Mouse (Mus musculus) cerebellum, adult (tissue): ENCODE results near the gene Gfy.
A peak's percentile ranks its signal among the peaks of the same experiment; 100 is the strongest.

ENCODE experiments used
- ATAC-seq: cut with Nextera tagmentation; 2 replicates; pipeline ENCODE4 v1.9.2; 2017; ENCODE audit warnings: mild to moderate bottlenecking, moderate library complexity, mixed read lengths; ENCODE audit not compliant: insufficient number of reproducible peaks, low FRiP score, low TSS enrichment

Gene Gfy

DNA sequence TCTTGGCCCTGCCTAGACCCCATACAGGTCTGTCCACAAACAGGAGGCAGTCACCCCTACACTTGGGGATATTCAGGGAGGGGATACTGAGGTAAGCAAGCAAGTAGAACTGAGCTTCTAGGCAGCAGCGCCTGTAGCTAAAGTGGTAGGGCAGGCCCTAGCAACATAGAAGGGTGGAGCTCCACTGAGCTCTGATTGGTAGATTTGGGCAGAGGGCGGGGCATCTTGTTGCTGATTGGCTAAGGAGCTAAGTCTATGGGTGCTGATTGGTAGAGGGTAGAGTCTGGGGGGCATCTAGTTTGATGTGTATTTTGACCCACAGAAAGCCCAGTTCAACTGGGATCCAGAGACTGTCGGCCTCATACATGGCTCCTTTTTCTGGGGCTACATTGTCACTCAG, 9.9 kb downstream of the Gfy start:
- ATAC-seq = peak; percentile 40

DNA sequence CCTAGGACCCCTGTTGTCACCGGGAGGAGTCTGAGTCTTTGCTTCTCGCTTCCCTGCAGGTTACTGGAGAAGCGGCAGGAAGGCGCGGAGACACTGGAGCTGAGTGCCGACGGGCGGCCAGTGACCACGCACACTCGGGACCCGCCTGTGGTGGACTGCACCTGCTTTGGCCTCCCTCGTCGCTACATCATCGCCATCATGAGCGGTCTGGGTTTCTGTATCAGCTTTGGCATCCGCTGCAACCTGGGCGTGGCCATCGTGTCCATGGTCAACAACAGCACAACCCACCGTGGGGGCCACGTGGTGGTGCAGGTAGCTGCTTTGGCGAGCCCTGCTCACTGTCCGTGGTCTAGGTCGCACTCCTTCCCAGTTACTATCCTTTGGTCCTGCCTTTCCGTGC, 10.7 kb downstream of the Gfy start:
- no peak for ATAC-seq

DNA sequence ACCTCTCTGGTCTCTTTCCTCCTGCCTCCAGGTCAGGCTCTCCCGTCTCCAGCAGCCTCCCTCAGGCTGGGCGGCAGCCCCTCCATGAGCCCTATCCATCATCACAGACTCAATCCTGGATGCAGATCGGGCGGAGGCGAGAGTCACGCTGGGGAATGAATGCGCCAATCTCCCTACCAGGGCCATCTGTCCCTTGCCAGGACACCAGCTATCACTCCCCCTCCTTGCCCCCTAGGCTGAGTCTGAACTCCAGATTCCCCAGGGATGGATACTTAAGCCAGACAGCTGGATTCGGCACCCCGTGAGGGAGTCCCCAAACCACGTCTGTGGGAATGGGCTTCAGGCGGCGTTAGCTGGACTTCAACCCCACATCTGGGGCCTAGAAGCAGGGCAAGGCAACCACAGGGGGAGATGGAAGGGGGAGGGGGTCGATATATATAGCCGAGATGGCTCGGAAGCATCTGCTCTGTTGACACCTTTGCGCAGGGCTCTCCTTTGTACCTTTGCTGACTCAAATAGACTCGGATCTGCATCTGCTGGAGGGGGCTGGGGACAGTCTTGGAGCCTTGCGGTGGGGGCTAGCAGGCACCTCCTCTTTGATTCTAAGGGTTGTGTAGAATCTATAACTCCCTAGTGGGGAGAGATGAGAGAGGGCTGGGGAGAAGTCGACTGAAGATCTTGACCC, 11.5 kb downstream of the Gfy start:
- peak; percentile 8; the same call in 1 of the 2 replicates for ATAC-seq

DNA sequence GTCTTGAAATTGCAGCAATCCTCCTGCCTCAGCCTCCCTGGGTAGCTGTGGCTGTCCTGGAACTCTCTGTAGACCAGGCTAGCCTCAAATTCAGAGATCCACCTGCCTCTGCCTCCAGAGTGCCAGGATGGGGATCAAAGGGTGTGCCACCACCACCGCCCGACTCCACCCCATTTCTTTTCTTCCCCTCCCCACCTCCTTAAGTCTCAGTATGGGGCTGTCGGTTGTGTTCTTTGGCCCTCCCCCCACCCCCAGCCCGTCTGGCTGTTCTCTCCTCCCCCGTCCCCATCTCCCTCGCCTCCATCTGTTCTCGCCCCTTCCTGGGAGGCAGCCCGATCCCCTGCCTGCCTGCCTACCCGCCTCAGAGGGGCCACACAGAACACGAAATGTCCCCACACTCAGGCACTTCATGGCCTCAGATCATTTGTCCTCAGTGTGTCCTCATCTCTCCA, 12.4 kb downstream of the Gfy start:
- ATAC-seq = no peak

DNA sequence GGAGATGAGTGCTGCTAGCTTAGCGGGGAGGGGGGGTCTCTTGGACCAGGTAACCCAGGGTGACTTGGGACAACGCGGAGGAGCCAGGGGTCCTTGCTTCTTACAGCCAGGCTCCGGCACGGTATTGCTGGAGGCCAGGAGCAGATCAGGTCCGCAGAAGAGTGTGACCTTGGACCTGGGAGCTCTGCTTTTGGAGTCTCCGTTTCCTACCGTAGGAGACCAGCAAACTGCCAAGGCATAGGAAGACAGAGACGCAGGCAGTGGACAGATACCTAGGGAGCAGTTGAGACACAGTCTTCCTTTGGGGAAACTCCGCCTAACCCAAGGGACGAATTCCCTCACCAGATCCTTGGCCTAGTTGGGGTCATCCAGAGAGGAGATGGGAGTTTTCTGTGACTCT, 13.7 kb downstream of the Gfy start:
- no peak for ATAC-seq

DNA sequence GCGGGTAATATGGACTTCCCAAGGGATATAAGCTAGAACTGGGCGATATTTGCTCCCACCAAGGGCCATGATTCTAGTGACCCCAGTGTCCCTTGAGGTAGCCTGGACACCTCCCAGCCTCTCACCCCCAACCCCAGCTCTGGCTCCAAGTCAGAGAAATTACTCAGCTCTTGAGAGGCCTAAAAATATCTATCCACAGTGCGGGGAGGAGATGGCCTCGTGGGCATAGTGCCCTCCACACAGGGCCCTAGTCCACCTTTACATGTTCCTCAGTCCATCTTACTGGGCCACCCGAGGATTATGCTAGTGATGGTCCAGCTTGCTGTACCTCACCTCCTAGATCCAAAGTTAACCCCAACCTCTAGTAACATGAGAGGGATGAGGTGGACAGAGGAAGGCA, 14.5 kb downstream of the Gfy start:
- ATAC-seq = no peak

DNA sequence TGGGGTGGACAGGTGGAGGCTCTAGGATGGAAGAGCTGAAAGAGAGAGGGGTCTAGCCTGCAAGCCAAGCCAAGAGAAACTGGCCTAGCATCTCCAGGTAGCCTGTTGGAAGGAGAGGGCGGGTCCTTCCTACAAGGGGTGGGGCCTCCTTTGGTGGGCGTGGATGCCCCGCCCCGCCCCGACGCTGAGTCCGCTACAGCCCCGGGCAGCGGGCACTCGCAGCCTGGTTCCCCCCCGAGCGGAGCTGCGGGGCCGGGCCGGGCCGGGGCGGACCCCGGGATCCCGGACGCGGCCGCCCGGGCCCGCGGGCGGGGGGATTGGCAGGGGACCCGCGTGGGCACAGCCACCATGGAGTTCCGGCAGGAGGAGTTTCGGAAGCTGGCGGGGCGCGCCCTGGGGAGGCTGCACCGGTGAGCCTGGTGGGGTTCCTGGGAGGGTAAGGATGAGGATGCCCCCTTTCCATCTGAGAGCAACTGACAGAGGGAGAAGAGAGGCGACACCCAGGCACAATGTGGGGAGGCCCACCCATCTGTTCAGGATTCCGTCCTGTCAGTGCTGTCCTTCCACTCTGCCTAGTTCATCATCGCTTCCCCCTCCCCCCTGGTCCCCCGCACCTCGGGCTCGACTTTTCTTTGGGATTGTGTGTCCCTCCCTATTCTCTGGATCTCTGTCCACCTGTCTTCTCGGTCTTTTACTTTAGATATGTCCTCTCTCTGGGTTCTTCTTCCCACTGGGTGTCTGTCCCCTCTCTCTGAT, 15.5 kb downstream of the Gfy start, which contains the start of gene Slc17a7:
TSS of gene Slc17a7 (plus strand) at position 215 of the 756 bp plus-strand sequence.
- ATAC-seq = peak; percentile 5; the same call in 1 of the 2 replicates

DNA sequence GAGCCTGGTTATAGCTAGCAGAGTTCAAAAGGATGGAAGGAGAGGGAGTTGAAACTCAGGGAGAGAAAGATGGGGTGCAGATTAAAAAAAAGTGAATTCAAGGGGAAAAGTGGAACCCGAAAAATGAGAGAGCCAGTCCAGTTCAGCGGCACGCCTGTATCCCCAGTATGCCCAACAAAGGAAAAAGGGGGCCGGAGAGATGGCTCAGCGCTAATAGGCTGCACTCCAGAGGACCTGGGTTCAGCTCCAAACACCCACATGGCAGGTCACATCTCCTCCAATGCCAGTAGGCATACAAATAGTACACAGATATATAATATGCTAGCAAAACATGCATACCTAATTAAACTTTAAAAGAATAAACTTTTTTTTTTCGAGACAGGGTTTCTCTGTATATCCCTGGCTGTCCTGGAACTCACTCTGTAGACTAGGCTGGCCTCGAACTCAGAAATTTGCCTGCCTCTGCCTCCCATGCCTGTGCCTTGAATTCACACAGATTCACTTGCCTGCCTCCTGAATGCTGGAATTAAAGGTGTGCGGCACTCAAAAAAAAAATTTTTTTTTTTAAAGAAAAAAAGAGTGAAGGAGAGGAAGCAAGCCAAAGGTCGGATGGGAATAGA, 16.3 kb downstream of the Gfy start:
- ATAC-seq = no peak

DNA sequence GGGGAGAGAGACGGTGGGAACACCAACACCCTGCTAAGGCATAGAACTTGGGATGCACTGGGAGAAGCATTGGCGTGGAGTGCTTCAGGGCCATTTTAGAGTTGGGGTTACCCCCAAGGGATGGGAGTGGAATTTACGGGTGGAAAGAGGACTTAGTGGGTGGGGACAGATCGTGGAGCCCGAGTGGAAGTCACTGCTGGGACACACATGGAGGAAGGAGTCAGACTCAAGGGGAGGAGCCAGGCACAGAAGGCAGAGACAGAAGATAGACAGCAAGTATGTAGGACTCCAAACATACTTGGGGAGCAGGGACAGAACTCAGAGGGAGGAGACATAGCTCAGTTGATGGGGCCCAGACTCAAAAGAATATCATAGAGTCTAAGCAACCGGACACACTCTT, 16.8 kb downstream of the Gfy start:
- peak; percentile 1; the same call in 1 of the 2 replicates for ATAC-seq

DNA sequence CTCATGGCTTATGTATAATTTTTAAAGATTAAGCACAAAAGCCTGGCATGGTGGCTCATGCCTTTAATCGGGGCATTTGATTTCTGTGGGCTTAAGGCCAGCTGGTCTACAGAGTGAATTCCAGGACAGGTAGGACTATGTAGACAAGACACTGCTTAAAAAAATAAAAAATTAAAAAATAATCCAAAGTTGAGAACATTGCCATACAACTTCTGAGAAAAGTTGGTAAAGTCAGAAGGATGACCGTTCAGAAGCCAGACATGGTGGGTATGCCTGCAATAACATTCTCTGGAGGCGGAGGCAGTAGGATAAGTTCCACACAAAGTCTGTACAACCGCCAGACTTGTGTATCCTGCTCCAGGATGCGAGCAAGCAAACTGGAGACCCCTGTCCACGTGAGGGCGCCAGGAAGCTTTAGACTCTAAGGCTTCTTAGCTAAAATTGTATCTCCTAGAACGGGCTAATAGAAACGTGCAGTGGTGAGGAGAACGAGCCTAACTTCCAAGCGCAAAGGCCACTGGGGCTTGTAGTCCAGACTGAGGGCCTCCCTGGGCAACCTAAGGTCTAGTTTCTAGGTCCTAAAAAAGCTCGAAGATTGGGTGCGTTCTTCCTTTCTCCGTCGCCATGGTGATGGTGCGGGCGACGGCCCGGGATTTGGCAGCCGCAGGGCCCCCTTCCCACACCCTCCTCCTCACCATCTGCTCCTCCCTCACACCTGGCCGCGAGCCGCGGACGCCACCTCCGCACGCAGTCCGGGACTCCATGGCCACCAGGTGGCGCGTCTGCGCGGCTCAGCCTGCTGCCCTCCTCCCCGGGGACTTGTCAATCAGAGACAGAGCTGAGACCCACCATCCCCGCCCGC, 17.5 kb downstream of the Gfy start:
- peak; percentile 79 for ATAC-seq

DNA sequence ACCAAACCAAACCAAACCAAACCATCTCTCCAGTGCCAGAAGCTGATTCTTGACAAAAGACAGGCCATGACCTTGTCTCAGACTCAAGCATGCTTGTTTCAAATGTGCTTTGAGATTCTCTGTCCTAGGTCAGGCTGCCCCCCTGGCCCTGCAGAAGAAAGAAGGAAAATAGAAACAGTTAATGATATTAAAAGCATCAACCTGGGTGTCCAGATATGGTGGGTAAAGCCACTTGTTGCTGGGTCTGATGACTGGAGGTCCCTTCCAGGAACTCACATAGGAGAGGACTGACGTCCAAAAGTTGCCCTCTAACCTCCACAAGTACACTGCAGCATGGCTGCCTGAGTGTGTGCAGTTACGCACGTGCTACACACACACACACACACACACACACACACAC, 18.5 kb downstream of the Gfy start:
- no peak for ATAC-seq

DNA sequence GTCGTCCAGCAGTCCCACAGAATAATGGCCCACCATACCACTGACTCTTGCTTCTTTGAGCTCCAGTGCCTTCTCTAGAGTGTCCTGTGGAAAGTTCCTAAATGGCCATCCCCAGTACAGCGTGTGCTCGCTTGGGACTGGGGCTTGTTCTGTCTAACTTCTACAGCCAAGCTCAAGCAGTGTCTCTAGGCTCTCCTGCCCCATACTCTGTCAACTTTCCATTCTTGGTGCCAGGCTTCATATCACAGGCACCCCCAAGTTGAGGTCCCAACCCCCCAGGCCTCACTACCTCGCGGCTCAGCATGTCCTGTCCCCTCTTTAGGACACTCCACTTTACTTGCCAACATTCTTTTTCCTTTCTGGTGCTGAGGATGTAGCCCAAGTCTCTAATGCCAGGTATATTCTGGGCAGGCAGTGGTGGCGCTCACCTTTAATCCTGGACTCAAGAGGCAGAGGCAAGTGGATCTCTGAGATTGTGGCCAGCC, 19.0 kb downstream of the Gfy start:
- ATAC-seq = no peak

DNA sequence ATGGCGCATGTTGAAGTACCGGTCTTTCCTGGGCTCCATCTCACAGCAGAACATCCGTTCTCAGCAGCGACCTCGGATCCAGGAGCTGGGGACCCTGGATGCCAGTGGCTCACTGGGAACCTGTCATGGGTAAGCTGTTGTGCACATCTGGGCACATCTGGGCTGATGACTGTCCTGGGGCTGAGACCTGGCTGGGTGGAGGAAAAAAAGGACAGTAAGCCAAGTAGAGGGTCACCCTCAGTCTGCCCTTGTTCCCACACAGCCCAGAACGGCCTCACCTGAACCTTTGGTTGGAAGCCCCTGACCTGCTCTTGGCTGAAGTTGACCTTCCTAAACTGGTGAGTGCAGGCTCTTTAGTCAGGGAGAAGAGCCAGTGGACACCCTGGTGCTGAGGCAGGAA, 20.4 kb downstream of the Gfy start:
- no peak for ATAC-seq

DNA sequence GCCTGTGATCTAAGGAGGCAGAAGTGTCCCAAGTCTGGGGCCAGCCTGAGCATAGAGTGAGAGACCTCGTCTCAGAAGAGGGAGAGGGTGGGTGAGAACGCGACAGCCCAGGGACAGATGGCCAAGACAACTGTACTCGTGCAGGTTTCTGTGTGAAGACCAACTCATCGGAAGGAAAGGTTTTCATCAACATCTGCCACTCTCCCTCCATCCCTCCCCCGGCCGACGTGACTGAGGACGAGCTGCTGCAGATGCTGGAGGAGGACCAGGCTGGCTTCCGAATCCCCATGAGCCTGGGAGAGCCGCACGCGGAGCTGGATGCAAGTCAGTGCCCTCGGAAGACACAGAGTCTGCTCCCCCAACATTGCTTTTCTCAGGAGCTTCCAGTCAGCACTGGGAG, 21.9 kb downstream of the Gfy start:
- ATAC-seq = no peak

DNA sequence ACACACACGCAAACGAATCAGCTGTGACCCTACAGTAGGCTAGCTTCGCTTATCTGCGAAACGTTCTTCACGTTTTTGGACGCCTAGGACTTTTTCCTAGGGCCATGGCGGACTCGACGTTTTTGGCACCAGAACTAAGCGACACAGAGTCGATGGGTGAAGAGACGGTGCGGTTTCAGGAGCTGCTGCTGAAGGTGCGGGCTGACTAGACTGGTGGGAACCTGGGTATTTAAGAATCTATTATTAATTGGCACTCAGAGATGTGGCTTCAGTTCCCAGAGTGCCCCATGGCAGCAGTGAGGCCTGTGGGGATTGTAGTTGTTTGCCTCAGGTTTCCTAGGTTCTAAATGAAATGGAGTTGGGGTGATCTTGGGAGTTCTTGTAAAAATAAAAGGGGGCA, 23.2 kb downstream of the Gfy start:
- no peak for ATAC-seq

DNA sequence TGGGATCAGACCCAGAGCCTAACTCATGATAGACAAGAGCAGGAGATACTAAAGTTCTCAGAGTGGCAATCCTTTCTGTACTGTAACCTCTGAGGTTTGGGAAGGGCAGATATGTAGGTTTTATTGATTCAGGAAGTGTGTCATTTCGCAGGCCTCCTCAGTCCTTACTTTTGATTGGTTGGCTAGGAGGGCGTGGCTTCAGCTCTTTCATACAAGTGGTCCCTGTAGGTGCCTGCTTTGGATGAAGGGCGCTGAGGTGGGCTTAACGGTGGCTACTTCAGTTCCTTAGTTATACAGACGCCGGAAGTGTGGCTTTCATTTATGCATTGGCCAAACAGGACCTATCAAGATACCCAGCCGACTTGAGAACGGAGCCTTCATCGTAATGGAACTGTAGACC, 23.8 kb downstream of the Gfy start:
- no peak for ATAC-seq

DNA sequence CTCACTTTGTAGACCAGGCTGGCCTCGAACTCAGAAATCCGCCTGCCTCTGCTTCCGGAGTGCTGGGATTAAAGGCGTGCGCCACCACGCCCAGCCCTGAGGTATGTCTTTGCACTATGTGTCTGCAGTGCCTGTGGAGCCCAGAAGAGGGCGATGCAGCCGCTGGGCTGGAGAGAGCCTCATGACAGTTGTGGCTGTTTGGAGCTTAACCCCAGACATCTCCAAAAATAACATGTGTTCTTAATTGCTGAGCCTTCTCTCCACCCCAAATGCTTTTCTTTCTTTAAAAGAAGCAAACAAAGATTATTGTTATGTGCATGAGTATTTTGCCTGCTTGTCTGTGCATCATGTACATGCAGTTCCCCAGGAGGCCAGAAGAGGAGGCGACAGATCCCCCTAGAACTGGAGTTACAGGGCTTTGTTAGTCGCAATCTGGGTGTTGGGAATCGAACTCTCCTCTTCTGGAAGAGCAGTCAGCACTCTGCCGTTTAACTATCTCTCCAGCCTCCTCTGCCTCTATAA, 24.3 kb downstream of the Gfy start:
- ATAC-seq = no peak

DNA sequence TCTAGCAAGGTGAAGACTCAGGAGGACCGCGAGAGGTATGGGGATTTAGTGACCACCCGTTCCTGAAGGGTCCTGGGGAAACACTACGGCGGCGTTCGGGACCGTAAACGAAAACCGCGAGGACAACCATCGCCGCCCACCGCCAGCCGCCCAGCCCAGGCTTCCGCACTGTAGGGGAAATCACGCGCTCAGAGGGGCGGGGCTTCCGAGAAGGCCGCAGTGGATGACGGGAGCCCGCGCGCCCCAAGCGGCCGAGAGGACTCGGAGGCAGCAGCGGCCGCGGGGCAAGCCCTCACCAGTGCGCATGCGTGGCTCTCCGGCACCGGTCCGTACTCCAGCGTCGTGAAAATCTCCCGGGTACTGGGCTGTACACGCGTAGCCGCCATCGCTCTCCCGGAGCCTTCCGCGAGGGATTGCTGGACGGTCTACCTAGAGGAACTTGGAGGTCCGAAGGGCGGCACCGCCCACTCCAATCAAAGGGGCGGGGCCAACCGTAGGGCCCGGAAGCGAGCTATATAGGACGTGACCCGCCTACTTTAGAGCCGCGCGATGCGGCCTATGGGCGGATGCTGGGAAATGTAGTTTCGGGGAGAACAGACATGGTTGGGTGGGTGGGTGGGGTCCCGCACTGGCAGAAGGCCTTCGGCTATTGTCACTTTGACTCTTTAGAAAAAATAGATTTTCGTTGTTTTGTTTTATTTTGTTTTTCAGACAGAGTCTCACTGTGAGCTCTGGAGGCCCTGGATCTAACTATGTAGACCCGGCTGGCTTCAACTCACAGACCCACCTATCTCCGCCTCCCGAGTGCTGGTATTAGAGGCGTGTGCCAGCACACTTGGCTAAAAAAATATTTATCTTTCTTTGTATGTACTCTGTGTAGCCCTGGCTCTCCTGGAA, 25.0 kb downstream of the Gfy start, which contains the start of the genes Pih1d1 and Aldh16a1:
TSS of gene Pih1d1 (plus strand) at position 208 of the 897 bp plus-strand sequence.
TSS of gene Aldh16a1 (minus strand) at position 489 of the 897 bp plus-strand sequence.
- peak; percentile 84 for ATAC-seq

DNA sequence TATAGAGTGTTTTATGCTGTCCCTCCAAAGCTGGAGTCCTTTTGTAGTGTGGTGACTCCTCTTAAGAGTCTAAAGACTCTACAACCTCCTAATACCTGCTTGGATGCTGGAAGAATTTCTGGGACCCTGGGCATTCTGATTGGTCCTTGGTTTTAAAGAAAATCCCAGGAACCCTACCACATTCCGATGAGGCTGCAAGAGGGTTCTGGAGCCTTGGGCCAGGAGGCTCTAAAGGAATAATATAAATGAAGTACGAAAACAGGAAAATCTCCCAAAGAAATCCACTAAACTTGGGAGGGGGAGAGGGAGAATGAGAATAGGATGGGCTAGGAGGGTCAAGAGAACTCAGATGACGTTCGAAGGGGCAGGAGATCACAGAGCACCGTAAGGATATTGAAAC, 25.8 kb downstream of the Gfy start:
- ATAC-seq = no peak
